Mouse (Mus musculus): ENCODE results near the gene Meis1. TPM values are rescaled to one million over a fixed set of nuclear protein-coding genes. Genes with fewer than 3 reads are reported as not detected.

Meis1 gene
- polyA plus RNA-seq, 1 experiment from 2014 or later = 50.1 TPM

GRCm38 (mm10) chr11:18878016-18878415 is 140.8 kb downstream of the Meis1 start:
- peak; percentile 13; the same call in 1 of the 2 replicates for ATAC-seq (ENCODE audit: insufficient number of reproducible peaks, insufficient read depth, low FRiP score, low read depth)
- H3K4me2 ChIP-seq (ENCODE audit: low read length) = peak overlapping the region; percentile 81
- H3K9ac ChIP-seq (ENCODE audit: low read length) = peak overlapping the region; percentile 82
- H3K27me3 ChIP-seq (ENCODE audit: control insufficient read depth, insufficient read depth, low read length) = no peaks in the 10 kb centered on the region; the same call in 1 of the 2 replicates
- WGBS = under 1% methylated on average over 18 of the region's 18 CpGs
- no peaks in the 10 kb centered on the region for H3K9me3 ChIP-seq (ENCODE audit: control insufficient read depth, low read length)
- H3K4me1 ChIP-seq (ENCODE audit: control insufficient read depth in 2 of 2, insufficient read depth in 2 of 2, low read length in 2 of 2) = peaks cover 11 to 21% of the 10 kb centered on the region in 2 experiments
- H3K4me3 ChIP-seq (ENCODE audit: control insufficient read depth in 1 of 2, insufficient read depth in 1 of 2, low read depth in 1 of 2, low read length in 2 of 2) = peak overlapping the region; percentile 45 to 62
- peaks cover 27% of the 10 kb centered on the region for H3K36me3 ChIP-seq (ENCODE audit: control insufficient read depth, insufficient read depth, low read length)
- peak overlapping the region; percentile 94 to 95 for H3K27ac ChIP-seq (replicated peaks in 1 of 2; ENCODE audit: control insufficient read depth in 1 of 2, insufficient read depth in 1 of 2, low read depth in 2 of 2, low read length in 2 of 2)

- peak; percentile 89 for ATAC-seq (ENCODE audit: insufficient number of reproducible peaks, insufficient read depth, low FRiP score, low read depth)
- no peaks in the 10 kb centered on the region for H3K9me3 ChIP-seq (ENCODE audit: control insufficient read depth, low read length)
- H3K27me3 ChIP-seq (ENCODE audit: control insufficient read depth, insufficient read depth, low read length) = no peaks in the 10 kb centered on the region; the same call in 1 of the 2 replicates
- peak overlapping the region; percentile 45 to 62 for H3K4me3 ChIP-seq (ENCODE audit: control insufficient read depth in 1 of 2, insufficient read depth in 1 of 2, low read depth in 1 of 2, low read length in 2 of 2)
- H3K36me3 ChIP-seq (ENCODE audit: control insufficient read depth, insufficient read depth, low read length) = peaks cover 24% of the 10 kb centered on the region
- H3K27ac ChIP-seq (replicated peaks in 1 of 2; ENCODE audit: control insufficient read depth in 1 of 2, insufficient read depth in 1 of 2, low read depth in 2 of 2, low read length in 2 of 2) = peak overlapping the region; percentile 94 to 95
- whole genome bisulfite sequencing = 0% methylated on average over 23 of the region's 27 CpGs
- peaks cover 11 to 21% of the 10 kb centered on the region in 2 experiments for H3K4me1 ChIP-seq (ENCODE audit: control insufficient read depth in 2 of 2, insufficient read depth in 2 of 2, low read length in 2 of 2)
- peak overlapping the region; percentile 81 for H3K4me2 ChIP-seq (ENCODE audit: low read length)
- H3K9ac ChIP-seq (ENCODE audit: low read length) = peak overlapping the region; percentile 82
Observed at GRCm38 (mm10) chr11:18877626-18878011, 141.2 kb downstream of the Meis1 start.

GRCm38 (mm10) chr11:18876886-18877625 is 141.7 kb downstream of the Meis1 start:
- peak overlapping the region; percentile 71 for H3K9ac ChIP-seq (ENCODE audit: low read length)
- H3K4me3 ChIP-seq (ENCODE audit: control insufficient read depth in 1 of 2, insufficient read depth in 1 of 2, low read depth in 1 of 2, low read length in 2 of 2) = peak overlapping the region; percentile 45 to 60
- peak overlapping the region; percentile 81 for H3K4me2 ChIP-seq (ENCODE audit: low read length)
- peaks cover 11 to 21% of the 10 kb centered on the region in 2 experiments for H3K4me1 ChIP-seq (ENCODE audit: control insufficient read depth in 2 of 2, insufficient read depth in 2 of 2, low read length in 2 of 2)
- no peaks in the 10 kb centered on the region for H3K9me3 ChIP-seq (ENCODE audit: control insufficient read depth, low read length)
- WGBS = under 1% methylated on average over 40 of the region's 40 CpGs
- H3K27ac ChIP-seq (replicated peaks in 1 of 2; ENCODE audit: control insufficient read depth in 1 of 2, insufficient read depth in 1 of 2, low read depth in 2 of 2, low read length in 2 of 2) = peak overlapping the region; percentile 40 to 43; a peak in 3 of 4 replicates
- peak; percentile 57 for ATAC-seq (ENCODE audit: insufficient number of reproducible peaks, insufficient read depth, low FRiP score, low read depth)
- peaks cover 19% of the 10 kb centered on the region for H3K36me3 ChIP-seq (ENCODE audit: control insufficient read depth, insufficient read depth, low read length)
- no peaks in the 10 kb centered on the region; the same call in 1 of the 2 replicates for H3K27me3 ChIP-seq (ENCODE audit: control insufficient read depth, insufficient read depth, low read length)

- Histone ChIP-seq H3K27me3 (ENCODE audit: control insufficient read depth, insufficient read depth, low read length) (no peaks in the 10 kb centered on the region; the same call in 1 of the 2 replicates), H3K4me2 (ENCODE audit: low read length) (peak overlapping the region; percentile 81), H3K27ac (replicated peaks in 1 of 2; ENCODE audit: control insufficient read depth in 1 of 2, insufficient read depth in 1 of 2, low read depth in 2 of 2, low read length in 2 of 2) (peak overlapping the region; percentile 34 to 43; a peak in 2 of 4 replicates), H3K4me1 (ENCODE audit: control insufficient read depth in 2 of 2, insufficient read depth in 2 of 2, low read length in 2 of 2) (peaks cover 14 to 24% of the 10 kb centered on the region in 2 experiments), H3K36me3 (ENCODE audit: control insufficient read depth, insufficient read depth, low read length) (peaks cover 11% of the 10 kb centered on the region), H3K9ac (ENCODE audit: low read length) (peak overlapping the region; percentile 71), H3K4me3 (ENCODE audit: control insufficient read depth in 1 of 2, insufficient read depth in 1 of 2, low read depth in 1 of 2, low read length in 2 of 2) (peak overlapping the region; percentile 45 to 60), H3K9me3 (ENCODE audit: control insufficient read depth, low read length) (no peaks in the 10 kb centered on the region)
- ATAC-seq (ENCODE audit: insufficient number of reproducible peaks, insufficient read depth, low FRiP score, low read depth) = no peak
- 26% methylated on average over 27 of the region's 27 CpGs for WGBS
Observed at GRCm38 (mm10) chr11:18875911-18876885, 142.6 kb downstream of the Meis1 start.

- Histone ChIP-seq H3K9ac (ENCODE audit: low read length) (peak overlapping the region; percentile 71), H3K27ac (replicated peaks in 1 of 2; ENCODE audit: control insufficient read depth in 1 of 2, insufficient read depth in 1 of 2, low read depth in 2 of 2, low read length in 2 of 2) (0 out of 4 replicates have a peak overlapping the region, but pooled peaks of 1 of the 2 experiments have one; percentile 1), H3K4me3 (ENCODE audit: control insufficient read depth in 1 of 2, insufficient read depth in 1 of 2, low read depth in 1 of 2, low read length in 2 of 2) (peak overlapping the region; percentile 26 to 39), H3K36me3 (ENCODE audit: control insufficient read depth, insufficient read depth, low read length) (0 out of 2 replicates have a peak, but pooled peaks cover 2% of the 10 kb centered on the region), H3K9me3 (ENCODE audit: control insufficient read depth, low read length) (no peaks in the 10 kb centered on the region), H3K4me1 (ENCODE audit: control insufficient read depth in 2 of 2, insufficient read depth in 2 of 2, low read length in 2 of 2) (peaks cover 14 to 25% of the 10 kb centered on the region in 2 experiments), H3K27me3 (ENCODE audit: control insufficient read depth, insufficient read depth, low read length) (peaks cover 4% of the 10 kb centered on the region; the same call in 1 of the 2 replicates), H3K4me2 (ENCODE audit: low read length) (peak overlapping the region; percentile 81)
- WGBS = 7% methylated on average over 27 of the region's 27 CpGs
- ATAC-seq (ENCODE audit: insufficient number of reproducible peaks, insufficient read depth, low FRiP score, low read depth) = no peak
Observed at GRCm38 (mm10) chr11:18875001-18875902, 143.5 kb downstream of the Meis1 start.

- no peak overlapping the region for H3K27ac ChIP-seq (replicated peaks in 1 of 2; ENCODE audit: control insufficient read depth in 1 of 2, insufficient read depth in 1 of 2, low read depth in 2 of 2, low read length in 2 of 2)
- peaks cover 14 to 25% of the 10 kb centered on the region in 2 experiments for H3K4me1 ChIP-seq (ENCODE audit: control insufficient read depth in 2 of 2, insufficient read depth in 2 of 2, low read length in 2 of 2)
- H3K4me2 ChIP-seq (ENCODE audit: low read length) = peak overlapping the region; percentile 81
- no peaks in the 10 kb centered on the region for H3K36me3 ChIP-seq (ENCODE audit: control insufficient read depth, insufficient read depth, low read length)
- H3K4me3 ChIP-seq (ENCODE audit: control insufficient read depth in 1 of 2, insufficient read depth in 1 of 2, low read depth in 1 of 2, low read length in 2 of 2) = peak overlapping the region; percentile 26 to 39
- peak overlapping the region; percentile 71 for H3K9ac ChIP-seq (ENCODE audit: low read length)
- 13% methylated on average over 18 of the region's 18 CpGs for WGBS
- no peaks in the 10 kb centered on the region for H3K9me3 ChIP-seq (ENCODE audit: control insufficient read depth, low read length)
- H3K27me3 ChIP-seq (ENCODE audit: control insufficient read depth, insufficient read depth, low read length) = peaks cover 8% of the 10 kb centered on the region; the same call in 1 of the 2 replicates
- ATAC-seq (ENCODE audit: insufficient number of reproducible peaks, insufficient read depth, low FRiP score, low read depth) = no peak
Observed at GRCm38 (mm10) chr11:18874278-18875000, 144.3 kb downstream of the Meis1 start.

All from heart, embryonic 14.5 days (tissue).